Mouse (Mus musculus) hindbrain, postnatal 0 days (tissue): Measurements from ENCODE around the gene Mier2. TPM values are rescaled to one million over a fixed set of nuclear protein-coding genes. Genes with fewer than 3 reads are reported as not detected.

ENCODE experiments used
- ATAC-seq: fragments of 200-750 bp; cut with Nextera tagmentation; 2 replicates; pipeline ENCODE4 v1.8.0; 2017; ENCODE audit warnings: mild to moderate bottlenecking, moderate TSS enrichment, moderate library complexity
- DNase-seq: peaks from one replicate; pipeline ENCODE4 v3.0.0-alpha.2; 2015; ENCODE audit warnings: low spot score
- H3K27ac ChIP-seq: fragments of 300-500 bp; sonication (generic); 2 replicates; pipeline ENCODE4 v1.5.1; 2014; ENCODE audit warnings: mild to moderate bottlenecking
- H3K27me3 ChIP-seq: fragments of 300-500 bp; sonication (generic); 2 replicates; pipeline ENCODE4 v1.6.1; 2014; ENCODE audit warnings: low read length, mixed read lengths; ENCODE audit not compliant: insufficient read depth
- H3K36me3 ChIP-seq: fragments of 300-500 bp; sonication (generic); 2 replicates; pipeline ENCODE4 v1.6.1; 2014; ENCODE audit warnings: low read length, mixed read lengths; ENCODE audit not compliant: insufficient read depth
- H3K4me1 ChIP-seq: fragments of 300-500 bp; sonication (generic); 2 replicates; pipeline ENCODE4 v1.6.1; 2014; ENCODE audit warnings: antibody characterized with exemption, low read length, mixed read lengths; ENCODE audit not compliant: insufficient read depth
- H3K4me2 ChIP-seq: fragments of 300-500 bp; sonication (generic); 2 replicates; pipeline ENCODE4 v1.6.1; 2014; ENCODE audit warnings: low read depth, mild to moderate bottlenecking, low read length, moderate library complexity, mixed read lengths
- H3K4me3 ChIP-seq: fragments of 300-500 bp; sonication (generic); 2 replicates; pipeline ENCODE4 v1.5.1; 2014; ENCODE audit warnings: low read length
- H3K9ac ChIP-seq: fragments of 300-500 bp; sonication (generic); replicated peaks from 2 replicates; pipeline ENCODE4 v1.6.1; 2014; ENCODE audit warnings: mild to moderate bottlenecking, low read length, moderate library complexity, mixed read lengths
- H3K9me3 ChIP-seq: fragments of 300-500 bp; sonication (generic); 2 replicates; pipeline ENCODE4 v1.6.1; 2016; ENCODE audit warnings: low read length, mixed read lengths
- CTCF ChIP-seq: IDR thresholded peaks from 2 replicates; pipeline ENCODE4 v1.5.1; 2016; ENCODE audit warnings: antibody characterized with exemption, control low read depth, low read depth
- WGBS: fragments of 180-500 bp; shearing (Covaris S2); extraction: QIAGEN DNeasy Blood & Tissue Kit; methylation state at CpG from one replicate; pipeline ENCODE4 v1.1.7; 2014; 5-methylcytosine and 5-hydroxymethylcytosine counted together
- microRNA-seq, 2 experiments: library from miRNA; unstranded; fragments of <30 nt; microRNA quantifications; one replicate each; pipeline ENCODE4; 2016
- polyA plus RNA-seq: library from polyadenylated mRNA; unstranded; fragments of >200 nt; fragmentation: Nextera tagmentation; extraction: Ambion mirVana; gene quantifications from 2 replicates; pipeline ENCODE4 v1.2.1, GENCODE M21; 2015
- total RNA-seq: library from RNA; depleted of rRNA; stranded (reverse); fragments of >200 nt; gene quantifications from 2 replicates; pipeline ENCODE4 v1.2.3, GENCODE M21; 2014; rRNA removed

The Mier2 gene
- total and polyA plus RNA-seq, 2 experiments from 2014 or later: 36.3 to 115 TPM

- ATAC-seq: no peak
- no peaks in the 10 kb centered on the region for H3K4me1 ChIP-seq
- no peak overlapping the region for H3K27ac ChIP-seq
- H3K36me3 ChIP-seq: no peaks in the 10 kb centered on the region
- no peak overlapping the region for H3K4me2 ChIP-seq
- no peak overlapping the region for H3K9ac ChIP-seq
- no peak for DNase-seq
- TF ChIP-seq CTCF: no peak
- H3K4me3 ChIP-seq: no peak overlapping the region
- H3K27me3 ChIP-seq: no peaks in the 10 kb centered on the region
- 90% methylated on average over 8 of the region's 8 CpGs for WGBS
- no peaks in the 10 kb centered on the region for H3K9me3 ChIP-seq
These were observed 29.3 kb downstream of the Mier2 start for GRCm38 (mm10) chr10:79525456-79526325.

- Histone ChIP-seq H3K9ac (no peak overlapping the region), H3K9me3 (no peaks in the 10 kb centered on the region), H3K36me3 (no peaks in the 10 kb centered on the region), H3K4me1 (no peaks in the 10 kb centered on the region), H3K4me3 (no peak overlapping the region), H3K27ac (no peak overlapping the region), H3K4me2 (no peak overlapping the region), H3K27me3 (no peaks in the 10 kb centered on the region)
- 93% methylated on average over 1 of the region's 1 CpGs for WGBS
- no peak for ATAC-seq
- no peak for DNase-seq
- no peak for TF ChIP-seq CTCF
These were observed 30.6 kb downstream of the Mier2 start for GRCm38 (mm10) chr10:79524433-79524832.

GRCm38 (mm10) chr10:79506709-79507108 is 48.3 kb downstream of the Mier2 start:
- no peak for TF ChIP-seq CTCF
- DNase-seq (no peak), ATAC-seq (no peak)
- 92% methylated on average over 2 of the region's 2 CpGs for WGBS
- Histone ChIP-seq H3K4me2 (no peak overlapping the region), H3K27me3 (no peaks in the 10 kb centered on the region), H3K9ac (no peak overlapping the region), H3K36me3 (no peaks in the 10 kb centered on the region), H3K27ac (no peak overlapping the region), H3K4me3 (no peak overlapping the region), H3K9me3 (no peaks in the 10 kb centered on the region), H3K4me1 (no peaks in the 10 kb centered on the region)

- 68% methylated on average over 6 of the region's 6 CpGs for whole genome bisulfite sequencing
These were observed 52.0 kb downstream of the Mier2 start for GRCm38 (mm10) chr10:79502830-79503644.

GRCm38 (mm10) chr10:79496701-79497288 is 58.2 kb downstream of the Mier2 start:
- WGBS: 44% methylated on average over 2 of the region's 2 CpGs
- DNase-seq (no peak), ATAC-seq (no peak)

More at GRCm38 (mm10) chr10:79502830-79503644, 52.0 kb downstream of the Mier2 start:
- no peak overlapping the region for H3K4me3 ChIP-seq
- H3K4me2 ChIP-seq: no peak overlapping the region
- H3K9ac ChIP-seq: no peak overlapping the region
- H3K9me3 ChIP-seq: no peaks in the 10 kb centered on the region
- H3K27me3 ChIP-seq: no peaks in the 10 kb centered on the region
- DNase-seq (peak; percentile 31), ATAC-seq (no peak)
- no peaks in the 10 kb centered on the region for H3K4me1 ChIP-seq
- no peak overlapping the region for H3K27ac ChIP-seq
- peak; percentile 19 for TF ChIP-seq CTCF
- no peaks in the 10 kb centered on the region for H3K36me3 ChIP-seq

GRCm38 (mm10) chr10:79495886-79496285 is 59.1 kb downstream of the Mier2 start:
- ATAC-seq (no peak), DNase-seq (no peak)
- no peaks in the 10 kb centered on the region for H3K4me1 ChIP-seq
- H3K36me3 ChIP-seq: no peaks in the 10 kb centered on the region
- H3K9ac ChIP-seq: no peak overlapping the region
- H3K4me2 ChIP-seq: no peak overlapping the region
- 49% methylated on average over 3 of the region's 3 CpGs for WGBS
- H3K27ac ChIP-seq: no peak overlapping the region
- no peak overlapping the region for H3K4me3 ChIP-seq
- H3K9me3 ChIP-seq: no peaks in the 10 kb centered on the region
- H3K27me3 ChIP-seq: no peaks in the 10 kb centered on the region
- no peak for TF ChIP-seq CTCF

More at GRCm38 (mm10) chr10:79496701-79497288, 58.2 kb downstream of the Mier2 start:
- no peaks in the 10 kb centered on the region for H3K36me3 ChIP-seq
- H3K9ac ChIP-seq: no peak overlapping the region
- TF ChIP-seq CTCF: no peak
- no peak overlapping the region for H3K27ac ChIP-seq
- no peak overlapping the region for H3K4me3 ChIP-seq
- H3K9me3 ChIP-seq: no peaks in the 10 kb centered on the region
- no peaks in the 10 kb centered on the region for H3K27me3 ChIP-seq
- H3K4me1 ChIP-seq: no peaks in the 10 kb centered on the region
- H3K4me2 ChIP-seq: no peak overlapping the region

Small RNA genes lying within 50 kb of the gene (microRNA-seq; reads per million reads assigned to microRNA genes)
- gene Mir6909: 0.18 to 0.36 reads per million in 2 experiments

Other genes starting within 250 kb of the Mier2 start
- gene Vmn2r82, start 198.7 kb downstream of the Mier2 start, total RNA-seq: not detected in 2 replicates
- gene Vmn2r82, start 198.7 kb downstream of the Mier2 start, polyA plus RNA-seq: not detected in 2 replicates
- not detected in 2 replicates for gene Vmn2r83, start 86.5 kb downstream of the Mier2 start, total RNA-seq
- gene Vmn2r83, start 86.5 kb downstream of the Mier2 start, polyA plus RNA-seq: 0.04 TPM in 1 of 2 replicates, not detected in the other
- 30.3 and 38.0 TPM in 2 replicates for gene Plpp2, start 21.4 kb downstream of the Mier2 start, total RNA-seq
- gene Plpp2, start 21.4 kb downstream of the Mier2 start, polyA plus RNA-seq: 16.9 and 17.7 TPM in 2 replicates
- gene Theg, start 32.1 kb upstream of the Mier2 start, total RNA-seq: not detected in 2 replicates
- gene Theg, start 32.1 kb upstream of the Mier2 start, polyA plus RNA-seq: not detected in 2 replicates
- 31.9 and 37.6 TPM in 2 replicates for gene C2cd4c, start 58.8 kb upstream of the Mier2 start, total RNA-seq
- 1.0 and 1.1 TPM in 2 replicates for gene C2cd4c, start 58.8 kb upstream of the Mier2 start, polyA plus RNA-seq
- 66.2 and 67.9 TPM in 2 replicates for gene Shc2, start 82.7 kb upstream of the Mier2 start, total RNA-seq
- 19.8 and 21.3 TPM in 2 replicates for gene Shc2, start 82.7 kb upstream of the Mier2 start, polyA plus RNA-seq
- gene Odf3l2, start 90.5 kb upstream of the Mier2 start, total RNA-seq: 0.42 and 2.0 TPM in 2 replicates
- gene Odf3l2, start 90.5 kb upstream of the Mier2 start, polyA plus RNA-seq: 0.60 and 0.71 TPM in 2 replicates
- 0.90 and 2.1 TPM in 2 replicates for gene Madcam1, start 109.4 kb upstream of the Mier2 start, total RNA-seq
- 0.98 and 1.4 TPM in 2 replicates for gene Madcam1, start 109.4 kb upstream of the Mier2 start, polyA plus RNA-seq
- 117 and 135 TPM in 2 replicates for gene Tpgs1, start 114.2 kb upstream of the Mier2 start, total RNA-seq
- gene Tpgs1, start 114.2 kb upstream of the Mier2 start, polyA plus RNA-seq: 132 and 133 TPM in 2 replicates
- 65.1 and 76.7 TPM in 2 replicates for gene Cdc34, start 127.0 kb upstream of the Mier2 start, total RNA-seq
- 69.8 and 71.3 TPM in 2 replicates for gene Cdc34, start 127.0 kb upstream of the Mier2 start, polyA plus RNA-seq
- gene Gzmm, start 133.8 kb upstream of the Mier2 start, total RNA-seq: 0.22 and 0.63 TPM in 2 replicates
- gene Gzmm, start 133.8 kb upstream of the Mier2 start, polyA plus RNA-seq: 1.2 TPM in 2 replicates
- 1,127 and 1,151 TPM in 2 replicates for gene Bsg, start 149.3 kb upstream of the Mier2 start, total RNA-seq
- gene Bsg, start 149.3 kb upstream of the Mier2 start, polyA plus RNA-seq: 1,243 and 1,259 TPM in 2 replicates
- gene Hcn2, start 161.4 kb upstream of the Mier2 start, total RNA-seq: 92.6 and 101 TPM in 2 replicates
- 5.5 and 6.6 TPM in 2 replicates for gene Hcn2, start 161.4 kb upstream of the Mier2 start, polyA plus RNA-seq
- gene Polrmt, start 191.4 kb upstream of the Mier2 start, total RNA-seq: 30.4 and 36.5 TPM in 2 replicates
- gene Polrmt, start 191.4 kb upstream of the Mier2 start, polyA plus RNA-seq: 29.7 and 32.6 TPM in 2 replicates
- gene Fgf22, start 199.9 kb upstream of the Mier2 start, total RNA-seq: 1.3 and 2.2 TPM in 2 replicates
- gene Fgf22, start 199.9 kb upstream of the Mier2 start, polyA plus RNA-seq: 3.8 and 5.1 TPM in 2 replicates
- gene Rnf126, start 211.8 kb upstream of the Mier2 start, total RNA-seq: 112 and 120 TPM in 2 replicates
- gene Rnf126, start 211.8 kb upstream of the Mier2 start, polyA plus RNA-seq: 108 and 119 TPM in 2 replicates
- gene Fstl3, start 222.1 kb upstream of the Mier2 start, total RNA-seq: 2.6 and 3.3 TPM in 2 replicates
- 3.1 and 3.2 TPM in 2 replicates for gene Fstl3, start 222.1 kb upstream of the Mier2 start, polyA plus RNA-seq
- 0.54 and 1.8 TPM in 2 replicates for gene Prss57, start 235.8 kb upstream of the Mier2 start, total RNA-seq
- 0.13 and 0.33 TPM in 2 replicates for gene Prss57, start 235.8 kb upstream of the Mier2 start, polyA plus RNA-seq
- gene Palm, start 238.4 kb upstream of the Mier2 start, total RNA-seq: 156 and 157 TPM in 2 replicates
- 221 and 242 TPM in 2 replicates for gene Palm, start 238.4 kb upstream of the Mier2 start, polyA plus RNA-seq